ENCODE assay signal across 18 mouse cellular contexts in the genomic region with DNA sequence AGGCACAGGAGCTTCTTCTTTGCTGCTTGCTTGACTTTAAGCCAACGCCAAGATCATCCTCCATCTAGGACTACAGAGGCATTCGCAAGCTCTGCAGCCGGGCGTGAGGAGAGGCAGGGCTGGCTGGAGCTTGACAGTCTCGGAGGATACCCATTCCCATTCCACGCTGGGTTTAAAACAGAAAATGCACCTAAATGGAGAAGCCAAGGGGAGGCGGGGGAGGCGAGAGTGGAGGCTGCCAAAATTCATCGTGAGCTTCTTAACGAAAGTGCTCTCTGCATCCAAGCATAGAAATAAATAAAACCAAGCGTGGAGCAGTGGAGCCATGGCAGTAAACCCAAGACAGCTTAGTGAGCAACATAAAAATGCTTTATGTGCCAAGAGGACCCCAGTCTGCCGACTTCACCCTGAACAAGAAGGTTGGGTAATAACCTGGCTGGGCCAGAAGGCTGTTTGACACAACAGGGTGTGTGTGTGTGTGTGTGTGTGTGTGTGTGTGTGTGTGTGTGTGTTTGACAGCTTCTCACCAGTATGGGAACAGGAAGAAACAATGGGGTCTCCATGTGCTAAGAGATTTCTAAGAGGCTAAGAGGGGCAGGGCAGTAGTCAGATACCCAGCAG. TPM values are rescaled to one million over a fixed set of nuclear protein-coding genes. Genes with fewer than 3 reads are reported as not detected.
DNase-seq lines count a peak whose midpoint lies in the region.
"Had no signal": no experiment of that assay in that cellular context is flagged by ENCODE, and none has a peak within 500 bp of the region (broad histone marks: within the 10 kb centered on the region; RNA-seq: fewer than 3 reads in every experiment).

No protein-coding gene starts in this region.

- intact Hi-C loops in left cerebral cortex, postnatal 4 days (cut with DNase I): no loop called here

- peak; percentile 8 to 16 for DNase-seq in cerebellum, postnatal 14 days
- no peak for DNase-seq in cerebellum, postnatal 25 days
- DNase-seq in left cerebral cortex, adult 18-20 months (ENCODE audit: low spot score in 2 of 2): peak; percentile 42 to 65
- no peak for DNase-seq in left cerebral cortex, postnatal 4 days
- peak; percentile 57 to 70 for DNase-seq in frontal cortex, adult 2 months (ENCODE audit: extremely low spot score in 1 of 2, low spot score in 1 of 2)
- peak; percentile 52 for DNase-seq in right cerebral cortex, adult 18-20 months
- no peak for DNase-seq in gastrocnemius, postnatal 25 days
- no peak for DNase-seq in retina, embryonic 14.5 days (ENCODE audit: low spot score)
- DNase-seq: cerebellum, adult 9-10 months; gastrocnemius, postnatal 36 days; lung, adult 18-20 months had no signal

RNA-seq across cellular contexts. Expression of a gene that starts 51.1 kb away (rescaled TPM):
- under 1 TPM in 1 of 2 experiments, not detected in 1; 0.14 TPM for total RNA-seq in left cerebral cortex, adult 18-20 months (2021)
- not detected for total RNA-seq in left cerebral cortex, postnatal 4 days (2021)
- 0.08 TPM in 2 replicates for polyA plus RNA-seq in frontal cortex, adult 2 months (2012; rRNA removed)
- total RNA-seq in gastrocnemius, postnatal 25 days (2021): not detected
- total RNA-seq: gastrocnemius, postnatal 36 days; layer of hippocampus, adult 2 months had no signal
- polyA plus RNA-seq: forebrain, embryonic 12.5 days; heart, embryonic 11.5 days; hindbrain, embryonic 11.5 days; intestine, embryonic 14.5 days; limb, embryonic 14.5 days; urinary bladder, adult 2 months had no signal

RNA-seq across cellular contexts. Expression of a gene that starts 55.7 kb away (rescaled TPM):
- total RNA-seq in left cerebral cortex, adult 18-20 months (2021): 1 to 10 TPM in 1 of 2 experiments, under 1 TPM in 1; 0.95 to 1.1 TPM
- 1 to 10 TPM; 2.3 to 2.7 TPM for total RNA-seq in left cerebral cortex, postnatal 4 days (2021)
- 8.3 and 8.7 TPM in 2 replicates for polyA plus RNA-seq in frontal cortex, adult 2 months (2012; rRNA removed)
- under 1 TPM; 0.18 to 0.78 TPM for total RNA-seq in gastrocnemius, postnatal 25 days (2021)

Comparison
In these comparisons a context has a peak if more than half of its experiments do, and no peak if none do; other contexts are left out.
1. DNase-seq: peak in cerebellum, postnatal 14 days (2 of 2), left cerebral cortex, adult 18-20 months (2 of 2), frontal cortex, adult 2 months (2 of 2) and right cerebral cortex, adult 18-20 months (single experiment); none in cerebellum, postnatal 25 days (0 of 2), left cerebral cortex, postnatal 4 days (single experiment), gastrocnemius, postnatal 25 days (single experiment) and retina, embryonic 14.5 days (single experiment).